Mouse (Mus musculus): ENCODE measurements around the gene Troap. TPM values are rescaled to one million over a fixed set of nuclear protein-coding genes. Genes with fewer than 3 reads are reported as not detected.
A peak's percentile ranks its signal among the peaks of the same experiment; 100 is the strongest.

The Troap gene
- total RNA-seq (2021): not detected
- long read RNA-seq, experiment 1: 0 reads
- long read RNA-seq, experiment 2: 0 reads

GRCm38 (mm10) chr15:99074019-99074599 is at the start of gene Troap:
Troap (plus strand) TSS chr15:99074575.
- DNase-seq (ENCODE audit: low spot score in 2 of 2): no peak

DNA sequence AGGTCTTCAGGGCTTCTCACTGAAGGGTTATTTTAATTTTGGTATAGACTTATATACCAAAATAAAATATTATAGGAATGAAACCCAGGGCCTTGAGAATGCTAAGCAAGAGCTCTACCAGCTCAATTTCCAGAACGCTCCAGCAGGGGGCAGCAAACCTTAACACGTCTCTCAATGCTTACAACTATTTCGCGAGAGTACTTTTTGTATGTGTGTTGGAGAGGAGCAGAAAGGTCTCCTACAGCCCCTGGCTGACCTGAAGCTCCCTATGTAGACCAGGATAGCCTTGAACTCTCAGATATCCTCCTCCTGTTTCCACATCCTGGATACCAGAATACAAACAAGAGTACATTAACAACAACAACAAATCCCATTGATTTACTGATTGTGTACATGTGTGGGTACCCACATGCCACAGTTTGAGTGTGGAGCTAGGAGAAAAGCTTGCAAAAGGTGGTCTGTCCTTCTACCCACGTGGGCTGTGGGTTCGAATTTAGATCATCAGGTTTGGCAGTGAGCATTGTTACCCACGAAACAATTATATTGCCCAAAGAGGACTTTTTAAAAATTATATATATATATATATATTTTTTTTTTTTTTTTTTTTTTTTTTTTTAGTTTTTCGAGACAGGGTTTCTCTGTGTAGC is 49.6 kb upstream of the Troap start:
- DNase-seq (ENCODE audit: low spot score in 2 of 2): peak; percentile 81 to 85

- DNase-seq (ENCODE audit: low spot score in 2 of 2): no peak
These were observed 49.0 kb upstream of the Troap start for GRCm38 (mm10) chr15:99025414-99025813.

- no peak for DNase-seq (ENCODE audit: low spot score in 2 of 2)
These were observed 48.1 kb upstream of the Troap start for GRCm38 (mm10) chr15:99026259-99026658.

DNA sequence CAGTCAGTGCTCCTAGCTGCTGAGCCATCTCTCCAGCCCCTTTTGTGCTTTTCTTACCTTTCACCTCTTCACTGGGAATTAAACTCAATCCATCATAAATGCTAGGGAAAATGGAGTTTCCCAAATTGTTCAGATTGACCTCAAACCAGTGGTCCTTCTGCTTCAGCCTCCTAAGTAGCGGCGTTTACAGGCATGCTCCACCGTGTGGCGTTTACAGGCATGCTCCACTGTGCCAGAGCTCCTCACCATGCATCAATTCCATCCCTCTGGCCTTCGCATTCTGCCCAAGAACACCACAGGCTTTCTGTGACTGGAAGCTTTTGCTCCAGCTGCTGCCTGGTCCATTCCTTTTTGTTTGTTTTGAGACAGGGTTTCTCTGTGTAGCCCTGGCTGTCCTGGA is 47.3 kb upstream of the Troap start:
- no peak for DNase-seq (ENCODE audit: low spot score in 2 of 2)

DNA sequence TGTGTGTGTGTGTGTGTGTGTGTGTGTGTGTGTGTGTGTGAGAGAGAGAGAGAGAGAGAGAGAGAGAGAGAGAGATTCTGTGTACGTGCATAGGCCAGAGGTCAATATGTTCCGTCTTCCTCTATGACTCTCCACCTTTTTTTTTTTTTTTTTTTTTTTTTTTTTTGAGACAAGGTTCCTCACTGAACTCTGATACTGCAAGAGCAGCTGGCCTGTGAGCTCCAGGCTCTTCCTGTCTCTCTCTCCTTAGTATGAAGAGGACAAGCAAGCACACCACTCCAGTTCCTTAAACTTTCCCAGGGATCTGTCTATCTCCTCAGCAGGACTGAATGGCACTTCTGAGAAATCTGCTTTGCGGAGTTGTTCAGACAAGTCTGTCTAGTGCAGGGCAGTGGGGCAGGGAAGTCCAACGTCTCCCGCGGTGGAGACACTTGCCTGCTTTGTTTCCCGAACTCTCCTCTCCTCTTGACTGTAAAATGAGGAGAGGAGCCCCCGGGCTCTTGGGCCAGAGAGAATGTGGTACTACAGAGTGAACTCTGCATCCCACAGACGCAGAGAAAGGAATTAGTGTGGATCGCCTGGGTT is 45.4 kb upstream of the Troap start:
- DNase-seq (ENCODE audit: low spot score in 2 of 2): no peak

DNA sequence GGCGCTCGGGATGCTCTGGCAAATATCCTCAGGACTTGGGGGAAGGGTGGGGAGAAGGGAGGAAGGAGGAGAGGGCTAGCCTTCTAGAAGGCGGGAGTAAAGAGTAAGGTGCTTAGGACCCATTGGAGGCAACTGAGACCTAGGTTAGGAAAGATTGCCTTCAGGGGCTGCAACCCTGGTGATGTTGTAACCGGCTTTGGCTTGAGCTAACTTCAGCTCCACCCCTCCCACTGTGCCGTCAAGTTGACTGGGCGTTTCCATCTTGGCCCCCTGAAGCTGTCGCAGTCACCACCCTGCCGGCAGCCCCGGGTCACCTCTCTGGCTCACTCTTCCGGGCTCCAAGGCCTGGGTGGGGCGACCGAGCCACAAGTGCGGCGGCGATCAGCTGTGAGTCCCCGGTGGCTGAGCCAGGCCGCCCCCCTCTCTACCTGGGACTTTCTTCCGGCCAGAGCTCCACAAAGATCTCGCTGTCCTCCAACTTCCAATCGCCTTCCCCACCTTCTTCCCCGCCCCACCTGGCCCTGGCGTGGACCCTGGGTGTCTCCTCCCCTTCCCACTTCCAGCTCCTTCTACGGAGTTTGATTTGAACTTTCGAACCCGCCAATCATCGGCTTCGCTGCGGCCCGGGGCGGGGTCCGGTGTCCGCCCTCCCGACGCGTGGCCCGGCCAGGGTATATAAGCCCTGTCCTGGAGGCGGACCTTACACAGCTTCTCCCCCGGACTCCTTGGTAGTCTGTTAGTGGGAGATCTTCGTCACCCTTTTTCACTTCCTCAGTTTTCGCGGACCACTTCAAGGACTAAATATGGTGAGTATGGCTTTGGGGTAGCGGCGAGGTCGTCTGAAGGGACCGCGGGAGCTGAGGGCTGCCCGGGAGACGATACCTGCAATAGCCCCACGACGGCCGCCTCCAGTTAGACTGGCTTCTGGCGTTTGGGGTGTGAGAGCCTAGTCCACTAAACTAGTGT is 44.5 kb upstream of the Troap start, which contains the start of gene Tuba1c:
TSS of gene Tuba1c (plus strand) at position 273 of the 966 bp plus-strand sequence.
- DNase-seq (ENCODE audit: low spot score in 2 of 2): peak; percentile 92 to 95

GRCm38 (mm10) chr15:99030585-99031387 is 43.6 kb upstream of the Troap start:
- peak; percentile 62 to 73 for DNase-seq (ENCODE audit: low spot score in 2 of 2)

GRCm38 (mm10) chr15:99031388-99031675 is 43.0 kb upstream of the Troap start:
- DNase-seq (ENCODE audit: low spot score in 2 of 2): no peak

DNA sequence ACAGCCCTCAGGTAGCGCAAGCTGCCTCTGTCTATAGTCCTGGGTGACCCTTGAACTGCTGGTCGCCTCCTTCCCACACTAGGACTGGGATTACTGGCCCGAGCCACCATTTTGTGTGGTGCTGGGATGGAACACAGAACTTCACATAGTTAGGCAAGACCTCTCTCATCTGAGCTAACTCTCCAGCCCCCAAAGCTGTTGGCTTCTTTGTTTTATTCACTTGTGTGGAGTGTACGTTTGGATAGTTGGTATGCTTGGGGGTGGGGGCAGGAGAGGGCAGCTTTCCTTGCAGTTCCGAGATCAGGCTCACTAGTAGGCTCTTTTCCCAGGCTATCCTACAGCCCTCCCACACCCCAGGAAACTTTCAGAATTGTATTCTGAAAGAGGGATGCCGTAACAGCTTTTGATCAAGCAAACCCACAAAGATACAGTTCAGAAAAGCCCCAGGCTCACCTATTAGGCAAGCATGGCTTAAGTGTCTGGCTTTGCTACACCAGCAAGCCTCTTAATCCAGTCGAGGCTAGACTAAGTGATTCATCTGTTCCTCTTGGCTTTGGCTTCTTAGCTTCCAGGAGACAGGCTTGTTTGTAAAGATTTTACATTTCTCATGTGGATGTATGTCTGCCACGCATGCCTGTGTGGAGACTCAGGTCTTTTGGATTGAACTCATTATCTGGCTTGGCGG is 42.2 kb upstream of the Troap start:
- DNase-seq (ENCODE audit: low spot score in 2 of 2): no peak

GRCm38 (mm10) chr15:99032726-99033250 is 41.6 kb upstream of the Troap start:
- DNase-seq (ENCODE audit: low spot score in 2 of 2): peak in 1 of 2 experiments; percentile 48

- DNase-seq (ENCODE audit: low spot score in 2 of 2): no peak
These were observed 40.7 kb upstream of the Troap start for GRCm38 (mm10) chr15:99033498-99034270.

GRCm38 (mm10) chr15:99035431-99035830 is 38.9 kb upstream of the Troap start:
- DNase-seq (ENCODE audit: low spot score in 2 of 2): no peak

- DNase-seq (ENCODE audit: low spot score in 2 of 2): no peak
These were observed 38.0 kb upstream of the Troap start for GRCm38 (mm10) chr15:99036249-99036905.

DNA sequence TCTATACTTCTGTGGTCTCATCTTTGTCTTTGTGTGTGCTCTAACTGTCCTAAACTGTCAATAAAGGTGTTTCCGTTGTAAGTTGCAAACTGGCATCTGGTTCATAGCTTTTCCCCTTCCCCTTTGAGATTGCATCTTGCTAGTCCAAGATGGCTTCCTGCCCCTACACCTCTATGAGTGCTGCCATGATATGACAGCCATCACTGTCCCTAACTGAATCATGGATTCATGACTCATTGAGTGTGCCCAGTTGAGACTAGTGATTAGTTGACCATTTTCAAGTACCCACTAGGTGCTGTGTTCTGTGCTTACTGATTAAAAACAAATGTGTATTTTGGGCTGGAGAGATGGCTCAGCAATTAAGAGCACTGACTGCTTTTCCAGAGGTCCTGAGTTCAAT is 36.4 kb upstream of the Troap start:
- DNase-seq (ENCODE audit: low spot score in 2 of 2): no peak

- no peak for DNase-seq (ENCODE audit: low spot score in 2 of 2)
These were observed 35.6 kb upstream of the Troap start for GRCm38 (mm10) chr15:99038797-99039196.

- no peak for DNase-seq (ENCODE audit: low spot score in 2 of 2)
These were observed 35.1 kb upstream of the Troap start for GRCm38 (mm10) chr15:99039306-99039705.

Data from adrenal gland, adult 18-20 months (tissue).